Mouse (Mus musculus) macrophage (primary cell): ENCODE measurements around the gene Klkb1. TPM values are rescaled to one million over a fixed set of nuclear protein-coding genes. Genes with fewer than 3 reads are reported as not detected.
A peak's percentile ranks its signal among the peaks of the same experiment; 100 is the strongest.
"Not testable (repeated sequence)": the region's sequence is repeated elsewhere in the genome, so short reads cannot be mapped to it uniquely, and the experiment has no call there.

ENCODE experiments used
- H3K27ac ChIP-seq: fragments of 350-480 bp; formaldehyde crosslinking; 2 replicates; pipeline ENCODE4 v1.9.0; 2021
- H3K36me3 ChIP-seq: fragments of 350-480 bp; formaldehyde crosslinking; 2 replicates; pipeline ENCODE4 v1.9.0; 2021; ENCODE audit errors: inconsistent target
- H3K4me3 ChIP-seq: fragments of 350-480 bp; formaldehyde crosslinking; 2 replicates; pipeline ENCODE4 v1.9.0; 2021; ENCODE audit errors: inconsistent target
- H3K79me2 ChIP-seq: fragments of 350-480 bp; formaldehyde crosslinking; 2 replicates; pipeline ENCODE4 v1.9.0; 2021; ENCODE audit errors: inconsistent target
- WGBS: methylation state at CpG from one replicate; pipeline ENCODE4 v1.1.7; 2026; ENCODE audit warnings: inconsistent platforms; ENCODE audit not compliant: missing documents; 5-methylcytosine and 5-hydroxymethylcytosine counted together
- polyA plus RNA-seq: library from polyadenylated mRNA; stranded (reverse); fragments of 250-400 nt; gene quantifications from 3 replicates; pipeline ENCODE4 v1.2.4, GENCODE M21; 2018; ENCODE audit warnings: inconsistent platforms
- total RNA-seq, 78 experiments: library from RNA; depleted of rRNA; stranded (reverse); fragments of 250-400 nt; gene quantifications; 1 replicate in 9 of 78; 2 replicates in 24 of 78; 3 replicates in 43 of 78; 4 replicates in 2 of 78; pipeline ENCODE4 v1.2.4; 2018; ENCODE audit warnings: inconsistent platforms in 56 of 78

Gene Klkb1
- total RNA-seq (2018; cell fraction: chromatin; rRNA removed): 1 to 10 TPM in 11 of 26 experiments, under 1 TPM in 13, not detected in 2; 0.22 to 2.8 (median 0.81) TPM
- under 1 TPM in 16 of 26 experiments, not detected in 10; 0.03 to 0.18 (median 0.05) TPM for total RNA-seq (2018; cell fraction: cytosol; rRNA removed)
- 1 to 10 TPM in 8 of 26 experiments, under 1 TPM in 18; 0.13 to 3.0 (median 0.57) TPM for total RNA-seq (2018; cell fraction: nucleus; rRNA removed)
- 0.03 to 0.13 TPM in 2 of 3 replicates, not detected in the other for polyA plus RNA-seq

- Histone ChIP-seq H3K27ac (no peak within 1 kb of the TSS), H3K4me3 (no peak within 1 kb of the TSS), H3K36me3 (no peaks in the 10 kb centered on the region), H3K79me2 (no peaks in the 10 kb centered on the region)
- 90% methylated on average over 7 of the region's 7 CpGs for WGBS
Observed at GRCm38 (mm10) chr8:45294687-45295086, at the start of gene Klkb1. TSS of gene Klkb1 (minus strand) at chr8:45294859.

GRCm38 (mm10) chr8:45344298-45344697 lies 49.6 kb upstream of the Klkb1 start:
- no peaks in the 10 kb centered on the region for H3K36me3 ChIP-seq
- H3K79me2 ChIP-seq: no peaks in the 10 kb centered on the region
- no peak overlapping the region for H3K4me3 ChIP-seq
- no peak overlapping the region for H3K27ac ChIP-seq
- 78% methylated on average over 8 of the region's 8 CpGs for WGBS

GRCm38 (mm10) chr8:45341630-45342628 lies 47.3 kb upstream of the Klkb1 start:
- 90% methylated on average over 12 of the region's 12 CpGs for WGBS
- Histone ChIP-seq H3K79me2 (no peaks in the 10 kb centered on the region), H3K27ac (no peak overlapping the region), H3K36me3 (no peaks in the 10 kb centered on the region), H3K4me3 (no peak overlapping the region)

- peak overlapping the region; percentile 96 for H3K27ac ChIP-seq
Observed at GRCm38 (mm10) chr8:45333493-45333892, 38.8 kb upstream of the Klkb1 start.

GRCm38 (mm10) chr8:45332685-45333409 lies 38.2 kb upstream of the Klkb1 start, which contains the start of gene Cyp4v3:
TSS of gene Cyp4v3 (minus strand) at chr8:45333216.
- Histone ChIP-seq H3K4me3 (peak within 1 kb of the TSS; percentile 96), H3K79me2 (peaks cover 50% of the 10 kb centered on the region), H3K36me3 (peaks cover 4% of the 10 kb centered on the region; the same call in 1 of the 2 replicates), H3K27ac (peak within 1 kb of the TSS; percentile 96)
- WGBS: 2% methylated on average over 44 of the region's 44 CpGs

More at GRCm38 (mm10) chr8:45333493-45333892, 38.8 kb upstream of the Klkb1 start:
- peak overlapping the region; percentile 96 for H3K4me3 ChIP-seq
- H3K79me2 ChIP-seq: peaks cover 44% of the 10 kb centered on the region
- WGBS: 0% methylated on average over 7 of the region's 8 CpGs
- no peaks in the 10 kb centered on the region for H3K36me3 ChIP-seq

GRCm38 (mm10) chr8:45330856-45331255 lies 36.2 kb upstream of the Klkb1 start:
- H3K4me3 ChIP-seq: no peak overlapping the region
- peaks cover 7% of the 10 kb centered on the region; the same call in 1 of the 2 replicates for H3K36me3 ChIP-seq
- H3K27ac ChIP-seq: peak overlapping the region; percentile 10; the same call in 1 of the 2 replicates
- peaks cover 59% of the 10 kb centered on the region for H3K79me2 ChIP-seq
- WGBS: 30% methylated on average over 3 of the region's 3 CpGs

GRCm38 (mm10) chr8:45329206-45329980 lies 34.7 kb upstream of the Klkb1 start:
- H3K79me2 ChIP-seq: peaks cover 69% of the 10 kb centered on the region
- WGBS: 91% methylated on average over 6 of the region's 6 CpGs
- no peak overlapping the region for H3K27ac ChIP-seq
- H3K4me3 ChIP-seq: no peak overlapping the region
- peaks cover 8% of the 10 kb centered on the region; the same call in 1 of the 2 replicates for H3K36me3 ChIP-seq

- not testable (repeated sequence) for H3K4me3 ChIP-seq, H3K27ac ChIP-seq
- Histone ChIP-seq H3K79me2 (peaks cover 69% of the 10 kb centered on the region), H3K36me3 (peaks cover 16% of the 10 kb centered on the region; the same call in 1 of the 2 replicates)
Observed at GRCm38 (mm10) chr8:45327076-45327475, 32.4 kb upstream of the Klkb1 start.

- H3K27ac ChIP-seq: no peak overlapping the region
- no peak overlapping the region for H3K4me3 ChIP-seq
- 100% methylated on average over 4 of the region's 4 CpGs for WGBS
- peaks cover 35% of the 10 kb centered on the region for H3K36me3 ChIP-seq
- H3K79me2 ChIP-seq: peaks cover 40% of the 10 kb centered on the region; the same call in 1 of the 2 replicates
Observed at GRCm38 (mm10) chr8:45324151-45324550, 29.5 kb upstream of the Klkb1 start.

- peaks cover 22% of the 10 kb centered on the region; the same call in 1 of the 2 replicates for H3K79me2 ChIP-seq
- no peak overlapping the region for H3K4me3 ChIP-seq
- peaks cover 37% of the 10 kb centered on the region for H3K36me3 ChIP-seq
- H3K27ac ChIP-seq: no peak overlapping the region
- 100% methylated on average over 2 of the region's 2 CpGs for WGBS
Observed at GRCm38 (mm10) chr8:45321365-45321764, 26.7 kb upstream of the Klkb1 start.

- 100% methylated on average over 1 of the region's 1 CpGs for WGBS
- Histone ChIP-seq H3K4me3 (no peak overlapping the region), H3K36me3 (peaks cover 41% of the 10 kb centered on the region), H3K79me2 (peaks cover 19% of the 10 kb centered on the region; the same call in 1 of the 2 replicates), H3K27ac (no peak overlapping the region)
Observed at GRCm38 (mm10) chr8:45320930-45321329, 26.3 kb upstream of the Klkb1 start.

GRCm38 (mm10) chr8:45310967-45311366 lies 16.3 kb upstream of the Klkb1 start:
- 96% methylated on average over 2 of the region's 4 CpGs for WGBS
- Histone ChIP-seq H3K36me3 (peaks cover 86% of the 10 kb centered on the region), H3K27ac (no peak overlapping the region), H3K4me3 (no peak overlapping the region), H3K79me2 (no peaks in the 10 kb centered on the region)

GRCm38 (mm10) chr8:45308366-45308765 lies 13.7 kb upstream of the Klkb1 start, which contains the start of gene Gm45753:
TSS of gene Gm45753 (minus strand) at chr8:45308466.
- H3K4me3 ChIP-seq: no peak within 1 kb of the TSS
- peaks cover 84% of the 10 kb centered on the region for H3K36me3 ChIP-seq
- H3K79me2 ChIP-seq: no peaks in the 10 kb centered on the region
- 95% methylated on average over 13 of the region's 13 CpGs for WGBS
- no peak within 1 kb of the TSS for H3K27ac ChIP-seq
